Mouse (Mus musculus) megakaryocyte, embryonic 14.5 days (primary cell): ENCODE data around the gene Tldc2.

Source experiments
- FLI1 ChIP-seq: IDR thresholded peaks from 2 replicates; pipeline ENCODE4 v1.6.1; 2012; ENCODE audit warnings: low read length, inconsistent platforms, mixed read lengths
- GATA1 ChIP-seq: IDR thresholded peaks from 3 replicates; pipeline ENCODE4 v1.6.1; 2012; ENCODE audit warnings: mixed read lengths, low read length, inconsistent platforms, borderline replicate concordance

DNA sequence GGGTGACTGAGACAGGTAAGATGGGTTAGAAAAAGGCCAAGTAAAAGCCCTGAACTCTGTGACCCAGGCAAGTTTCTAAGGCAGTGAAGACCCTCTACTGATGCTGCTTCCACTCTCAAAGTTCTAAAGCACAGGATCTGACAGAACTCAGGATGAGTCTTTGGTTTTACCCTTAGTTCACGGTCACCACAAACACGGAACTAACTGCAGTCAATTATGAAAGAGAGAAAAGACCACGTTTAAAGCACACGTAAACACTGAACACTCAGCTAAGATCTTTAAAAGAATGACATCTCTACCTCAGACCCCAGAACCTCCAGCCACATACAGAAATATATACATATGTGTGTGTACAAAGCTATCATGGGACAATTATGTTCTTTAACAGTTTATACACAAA, 42.2 kb downstream of the Tldc2 start:
- no peak for TF ChIP-seq GATA1
- no peak for TF ChIP-seq FLI1
